Mouse (Mus musculus) myocyte (in vitro differentiated cells): Measurements from ENCODE around the gene Slc2a1.

ENCODE experiments used
- MYOD1 ChIP-seq, 3 experiments: IDR thresholded peaks; one replicate each; pipeline ENCODE4 v1.6.1; 2011; ENCODE audit warnings: control low read depth in 2 of 3, low read depth in 2 of 3, mild to moderate bottlenecking in 2 of 3, moderate library complexity in 1 of 3; ENCODE audit not compliant: insufficient read length in 2 of 3, control insufficient read depth in 1 of 3
- MYOG ChIP-seq, 3 experiments: IDR thresholded peaks; one replicate each; pipeline ENCODE4 v1.6.1; 2011; ENCODE audit warnings: control low read depth in 2 of 3, low read depth in 2 of 3, mild to moderate bottlenecking in 2 of 3; ENCODE audit not compliant: insufficient read length in 2 of 3, control insufficient read depth in 1 of 3, insufficient read depth in 1 of 3
- POLR2A ChIP-seq: IDR thresholded peaks from one replicate; pipeline ENCODE4 v1.6.1; 2011; ENCODE audit warnings: low read depth, mild to moderate bottlenecking, control low read depth, moderate library complexity; ENCODE audit not compliant: insufficient read length
- REST ChIP-seq: IDR thresholded peaks from one replicate; pipeline ENCODE4 v1.6.1; 2011; ENCODE audit warnings: mild to moderate bottlenecking, control low read depth, moderate library complexity; ENCODE audit not compliant: insufficient read depth, insufficient read length

GRCm38 (mm10) chr4:119072941-119073451 is 35.5 kb upstream of the Slc2a1 start:
- TF ChIP-seq POLR2A (no peak), MYOG (IDR thresholded peaks at IDR 0.05; ENCODE audit: control insufficient read depth in 1 of 3, insufficient read depth in 1 of 3, insufficient read length in 2 of 3, low read depth in 2 of 3) (no peak), REST (no peak), MYOD1 (IDR thresholded peaks at IDR 0.05; ENCODE audit: control insufficient read depth in 1 of 3, insufficient read length in 2 of 3, low read depth in 2 of 3) (no peak)
